Mouse (Mus musculus) heart, postnatal 36 days (tissue): ENCODE results near the gene Gm28047. TPM values are rescaled to one million over a fixed set of nuclear protein-coding genes. Genes with fewer than 3 reads are reported as not detected.
A peak's percentile ranks its signal among the peaks of the same experiment; 100 is the strongest.
"Not testable (repeated sequence)": the region's sequence is repeated elsewhere in the genome, so short reads cannot be mapped to it uniquely, and the experiment has no call there.

Source experiments
- DNase-seq, 2 experiments: peaks; one replicate each; pipeline ENCODE4 v3.0.0; 2021 to 2022
- intact Hi-C: fragments of 180-260 bp; cut with DNase I; formaldehyde crosslinking; loops from one replicate; pipeline ENCODE4 v1.15.1; 2025
- total RNA-seq, 2 experiments: library from RNA; stranded (reverse); gene quantifications; 2 replicates each; pipeline ENCODE4 v1.2.3; 2021

The Gm28047 gene
- 1 to 10 TPM in 1 of 2 experiments, under 1 TPM in 1; 0.94 to 1.1 TPM for total RNA-seq

GRCm38 (mm10) chr15:102624970-102625686 is at the start of gene Gm28047, which contains the start of gene Atf7:
TSS of gene Gm28047 (minus strand) at chr15:102625067.
TSS of gene Atf7 (minus strand) at chr15:102625464.
- intact Hi-C loops: loop anchor here (2.0 to 5.0 kb wide), 3 partner anchors 33 to 97 kb away; partner anchors contain the start of gene Calcoco1
- DNase-seq: peak; percentile 99 to 100

GRCm38 (mm10) chr15:102673548-102673947 is 48.7 kb upstream of the Gm28047 start:
- intact Hi-C loops: loop anchor here (5.0 kb wide), 1 partner anchor 201 kb away; the partner anchor contains the start of gene Pcbp2

GRCm38 (mm10) chr15:102672215-102673071 is 47.6 kb upstream of the Gm28047 start, which contains the start of gene Atp5g2:
TSS of gene Atp5g2 (minus strand) at chr15:102672352.
- intact Hi-C loops: loop anchor here (5.0 kb wide), 1 partner anchor 200 kb away; the partner anchor contains the start of gene Pcbp2

More at GRCm38 (mm10) chr15:102673548-102673947, 48.7 kb upstream of the Gm28047 start:
- peak; percentile 50 to 67 for DNase-seq

GRCm38 (mm10) chr15:102671721-102672214 is 46.9 kb upstream of the Gm28047 start:
- DNase-seq: peak; percentile 85 to 88
- intact Hi-C loops: loop anchor here (1.0 to 5.0 kb wide), 3 partner anchors 47 to 199 kb away; partner anchors contain the start of genes Atf7, Gm28047 and Pcbp2

More at GRCm38 (mm10) chr15:102672215-102673071, 47.6 kb upstream of the Gm28047 start, which contains the start of gene Atp5g2:
- peak; percentile 47 to 69 for DNase-seq

- intact Hi-C loops: loop anchor here (1.0 to 5.0 kb wide), 3 partner anchors 46 to 199 kb away; partner anchors contain the start of genes Atf7, Gm28047 and Pcbp2
- peak; percentile 94 to 97 for DNase-seq
Measured at GRCm38 (mm10) chr15:102670767-102671575, 46.1 kb upstream of the Gm28047 start.

- intact Hi-C loops: loop anchor here (2.0 to 5.0 kb wide), 2 partner anchors 45 to 198 kb away; partner anchors contain the start of genes Atf7, Gm28047 and Pcbp2
Measured at GRCm38 (mm10) chr15:102670281-102670680, 45.4 kb upstream of the Gm28047 start.

GRCm38 (mm10) chr15:102669571-102669970 is 44.7 kb upstream of the Gm28047 start:
- no peak for DNase-seq
- intact Hi-C loops: loop anchor here (5.0 kb wide), 1 partner anchor 112 kb away; no protein-coding TSS in a partner anchor

More at GRCm38 (mm10) chr15:102670281-102670680, 45.4 kb upstream of the Gm28047 start:
- peak in 1 of 2 experiments; percentile 18 for DNase-seq

- intact Hi-C loops: loop anchor here (5.0 kb wide), 1 partner anchor 108 kb away; no protein-coding TSS in a partner anchor
- DNase-seq: peak; percentile 57 to 63
Measured at GRCm38 (mm10) chr15:102665494-102665893, 40.6 kb upstream of the Gm28047 start.

GRCm38 (mm10) chr15:102663825-102664224 is 39.0 kb upstream of the Gm28047 start:
- DNase-seq: no peak
- intact Hi-C loops: no loop called here

- intact Hi-C loops, DNase-seq: not testable (repeated sequence)
Measured at GRCm38 (mm10) chr15:102662601-102663000, 37.7 kb upstream of the Gm28047 start.

GRCm38 (mm10) chr15:102657926-102658381 is 33.1 kb upstream of the Gm28047 start:
- intact Hi-C loops: no loop called here
- no peak for DNase-seq

GRCm38 (mm10) chr15:102656658-102657057 is 31.8 kb upstream of the Gm28047 start:
- peak; percentile 38 to 39 for DNase-seq
- intact Hi-C loops: no loop called here

GRCm38 (mm10) chr15:102651928-102652660 is 27.2 kb upstream of the Gm28047 start:
- intact Hi-C loops: not testable (repeated sequence)

GRCm38 (mm10) chr15:102651107-102651506 is 26.2 kb upstream of the Gm28047 start:
- DNase-seq: no peak
- intact Hi-C loops: no loop called here

More at GRCm38 (mm10) chr15:102651928-102652660, 27.2 kb upstream of the Gm28047 start:
- DNase-seq: not testable (repeated sequence)

GRCm38 (mm10) chr15:102635817-102636216 is 10.9 kb upstream of the Gm28047 start:
- intact Hi-C loops: no loop called here
- DNase-seq: no peak

GRCm38 (mm10) chr15:102634684-102635083 is 9.8 kb upstream of the Gm28047 start:
- intact Hi-C loops: no loop called here
- no peak for DNase-seq

GRCm38 (mm10) chr15:102625687-102626055 is 804 bp upstream of the Gm28047 start:
- intact Hi-C loops: loop anchor here (2.0 to 5.0 kb wide), 3 partner anchors 33 to 97 kb away; partner anchors contain the start of gene Calcoco1
- no peak for DNase-seq
